Comparison of ENCODE assay signal across 10 mouse cellular contexts in genomic region chr3:70035593-70035992, GRCm38 (mm10). TPM values are rescaled to one million over a fixed set of nuclear protein-coding genes. Genes with fewer than 3 reads are reported as not detected.
DNase-seq lines count a peak whose midpoint lies in the region; ATAC-seq and TF ChIP-seq lines count a peak whose summit lies in the region.
"Had no signal": no experiment of that assay in that cellular context is flagged by ENCODE, and none has a peak within 500 bp of the region (broad histone marks: within the 10 kb centered on the region; RNA-seq: fewer than 3 reads in every experiment).

No protein-coding gene starts in this region.

- intact Hi-C loops in left cerebral cortex, postnatal 36 days (cut with DNase I), result no loop called here

- H3K27ac ChIP-seq in hindbrain, embryonic 14.5 days, result no peak overlapping the region
- no peak overlapping the region for H3K27ac ChIP-seq in hindbrain, embryonic 13.5 days

- 62% methylated on average over 4 of the region's 4 CpGs for WGBS in hindbrain, embryonic 14.5 days
- WGBS in hindbrain, embryonic 13.5 days, result 55% methylated on average over 4 of the region's 4 CpGs

- peak; percentile 45 for TF ChIP-seq CTCF in Patski (IDR thresholded peaks at IDR 0.05)

- H3K9ac ChIP-seq in hindbrain, embryonic 14.5 days, result no peak overlapping the region
- no peak overlapping the region for H3K9ac ChIP-seq in hindbrain, embryonic 13.5 days

- no peak for ATAC-seq in hindbrain, embryonic 14.5 days (ENCODE audit: low FRiP score)
- no peak for ATAC-seq in hindbrain, embryonic 13.5 days (ENCODE audit: low FRiP score)
- no peak for ATAC-seq in Patski

- no peaks in the 10 kb centered on the region for H3K9me3 ChIP-seq in hindbrain, embryonic 14.5 days (ENCODE audit: control insufficient read depth, low read length)
- no peaks in the 10 kb centered on the region for H3K9me3 ChIP-seq in hindbrain, embryonic 13.5 days

- no peak overlapping the region for H3K4me3 ChIP-seq in hindbrain, embryonic 14.5 days (replicated peaks; ENCODE audit: low read length)
- no peak overlapping the region for H3K4me3 ChIP-seq in hindbrain, embryonic 13.5 days
- H3K4me3 ChIP-seq: myocyte had no signal

- H3K27me3 ChIP-seq in hindbrain, embryonic 14.5 days (ENCODE audit: control insufficient read depth, insufficient read depth, low read length), result no peaks in the 10 kb centered on the region
- H3K27me3 ChIP-seq in hindbrain, embryonic 13.5 days, result no peaks in the 10 kb centered on the region
- H3K27me3 ChIP-seq in Patski, result peaks cover 29% of the 10 kb centered on the region

- H3K4me2 ChIP-seq in hindbrain, embryonic 14.5 days (replicated peaks), result no peak overlapping the region
- no peak overlapping the region for H3K4me2 ChIP-seq in hindbrain, embryonic 13.5 days

- peak; percentile 70 for DNase-seq in hindbrain, embryonic 14.5 days (ENCODE audit: low spot score)
- no peak for DNase-seq in Patski (ENCODE audit: low read depth, low spot score)
- DNase-seq in frontal cortex, adult 2 months (ENCODE audit: extremely low spot score in 1 of 2, low spot score in 1 of 2), result peak; percentile 10 to 81
- DNase-seq in left cerebral cortex, postnatal 36 days (ENCODE audit: low spot score in 2 of 2), result peak; percentile 30 to 42
- DNase-seq in urinary bladder, postnatal 36 days (ENCODE audit: low spot score in 2 of 2), result no peak
- no peak for DNase-seq in thymus, postnatal 14 days
- DNase-seq in thymus, postnatal 36 days, result no peak

- in situ Hi-C loops in Patski (cut with MboI; ENCODE audit: low pct_unique_long_range_greater_than_20kb), result no loop called here

- no peaks in the 10 kb centered on the region for H3K4me1 ChIP-seq in hindbrain, embryonic 14.5 days (replicated peaks; ENCODE audit: control insufficient read depth, insufficient read depth, low read length)
- H3K4me1 ChIP-seq in hindbrain, embryonic 13.5 days (replicated peaks), result no peaks in the 10 kb centered on the region

- POLR2A ChIA-PET in Patski (lab: Charles Lee), result no interaction called here

- H3K36me3 ChIP-seq in hindbrain, embryonic 14.5 days (replicated peaks; ENCODE audit: control insufficient read depth, insufficient read depth), result no peaks in the 10 kb centered on the region
- no peaks in the 10 kb centered on the region for H3K36me3 ChIP-seq in hindbrain, embryonic 13.5 days

- CTCF ChIA-PET in Patski (lab: Charles Lee), result no interaction called here

RNA-seq across cellular contexts. Expression of gene Otol1, which starts 28.2 kb away (rescaled TPM):
- polyA plus RNA-seq in hindbrain, embryonic 14.5 days (2014; fragmentation: Nextera tagmentation; extraction: Ambion mirVana), result not detected in 2 replicates
- polyA plus RNA-seq in hindbrain, embryonic 13.5 days (2015; fragmentation: Nextera tagmentation; extraction: Ambion mirVana), result 0.10 and 0.58 TPM in 2 replicates
- not detected for polyA plus RNA-seq in Patski (2021)
- polyA plus RNA-seq in frontal cortex, adult 2 months (2012; rRNA removed), result not detected in 2 replicates
- total RNA-seq in left cerebral cortex, postnatal 36 days (2021), result not detected
- polyA plus RNA-seq: myocyte; testis, adult 2 months had no signal

Comparison
In these comparisons a context has a peak if more than half of its experiments do, and no peak if none do; other contexts are left out.
1. DNase-seq: peak in hindbrain, embryonic 14.5 days (single experiment), frontal cortex, adult 2 months (2 of 2) and left cerebral cortex, postnatal 36 days (2 of 2); none in Patski (single experiment), urinary bladder, postnatal 36 days (0 of 2), thymus, postnatal 14 days (single experiment) and thymus, postnatal 36 days (0 of 2).